Mouse (Mus musculus): ENCODE results near the gene Myrip. TPM values are rescaled to one million over a fixed set of nuclear protein-coding genes. Genes with fewer than 3 reads are reported as not detected.

The Myrip gene
- polyA plus RNA-seq, 1 experiment, result 1.3 TPM

DNA sequence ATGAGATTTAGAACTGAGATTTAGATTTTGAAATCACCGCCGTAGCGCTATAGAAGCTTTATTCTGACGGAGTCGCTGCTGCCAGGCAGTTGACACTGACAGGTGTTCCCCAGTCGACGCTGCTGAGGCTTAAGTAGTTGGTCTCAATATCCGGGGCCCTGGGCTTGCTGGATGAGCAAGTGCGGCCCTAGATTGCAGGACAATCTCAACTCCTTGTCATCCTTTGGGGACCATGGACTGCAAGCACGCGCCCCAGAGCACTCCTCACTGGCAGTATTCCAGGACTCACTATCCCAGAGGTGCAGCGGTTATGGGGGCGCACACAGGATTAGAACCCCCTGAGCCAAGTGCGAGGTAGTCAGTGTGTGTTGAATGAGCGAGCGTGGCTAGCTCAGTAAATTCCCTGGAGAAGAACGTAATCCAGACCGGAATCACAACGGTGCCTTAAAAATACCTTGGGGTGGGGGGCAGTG lies 1.7 kb downstream of the Myrip start:
- Histone ChIP-seq H3K4me3 (ENCODE audit: insufficient read depth, low read depth, low read length) (no peak overlapping the region), H3K36me3 (ENCODE audit: control insufficient read depth, insufficient read depth, low read length) (no peaks in the 10 kb centered on the region), H3K4me1 (ENCODE audit: control insufficient read depth, insufficient read depth, low read length) (no peaks in the 10 kb centered on the region), H3K27me3 (replicated peaks; ENCODE audit: control insufficient read depth, insufficient read depth, low read length) (no peaks in the 10 kb centered on the region; the same call in 1 of the 2 replicates), H3K27ac (ENCODE audit: insufficient read depth, low read depth, low read length) (no peak overlapping the region)
- WGBS, result 14% methylated on average over 19 of the region's 19 CpGs
- no peak for DNase-seq
- no peak for TF ChIP-seq CTCF (conservative IDR thresholded peaks at IDR 0.05; ENCODE audit: insufficient read depth, insufficient read length, low read depth, low read length)
- no peak for TF ChIP-seq POLR2A (IDR thresholded peaks at IDR 0.05; ENCODE audit: low read depth, low read length)

- WGBS, result 1% methylated on average over 102 of the region's 103 CpGs
- DNase-seq, result peak; percentile 45
- Histone ChIP-seq H3K27ac (ENCODE audit: insufficient read depth, low read depth, low read length) (no peak overlapping the region), H3K4me1 (ENCODE audit: control insufficient read depth, insufficient read depth, low read length) (no peaks in the 10 kb centered on the region), H3K36me3 (ENCODE audit: control insufficient read depth, insufficient read depth, low read length) (no peaks in the 10 kb centered on the region), H3K27me3 (replicated peaks; ENCODE audit: control insufficient read depth, insufficient read depth, low read length) (no peaks in the 10 kb centered on the region; the same call in 1 of the 2 replicates), H3K4me3 (ENCODE audit: insufficient read depth, low read depth, low read length) (peak overlapping the region; percentile 53)
- TF ChIP-seq POLR2A (IDR thresholded peaks at IDR 0.05; ENCODE audit: low read depth, low read length), result no peak
- TF ChIP-seq CTCF (conservative IDR thresholded peaks at IDR 0.05; ENCODE audit: insufficient read depth, insufficient read length, low read depth, low read length), result 0 out of 2 replicates have a peak, but pooled peaks have one; percentile 9
Observed at GRCm38 (mm10) chr9:120303453-120304299, 2.4 kb downstream of the Myrip start.

DNA sequence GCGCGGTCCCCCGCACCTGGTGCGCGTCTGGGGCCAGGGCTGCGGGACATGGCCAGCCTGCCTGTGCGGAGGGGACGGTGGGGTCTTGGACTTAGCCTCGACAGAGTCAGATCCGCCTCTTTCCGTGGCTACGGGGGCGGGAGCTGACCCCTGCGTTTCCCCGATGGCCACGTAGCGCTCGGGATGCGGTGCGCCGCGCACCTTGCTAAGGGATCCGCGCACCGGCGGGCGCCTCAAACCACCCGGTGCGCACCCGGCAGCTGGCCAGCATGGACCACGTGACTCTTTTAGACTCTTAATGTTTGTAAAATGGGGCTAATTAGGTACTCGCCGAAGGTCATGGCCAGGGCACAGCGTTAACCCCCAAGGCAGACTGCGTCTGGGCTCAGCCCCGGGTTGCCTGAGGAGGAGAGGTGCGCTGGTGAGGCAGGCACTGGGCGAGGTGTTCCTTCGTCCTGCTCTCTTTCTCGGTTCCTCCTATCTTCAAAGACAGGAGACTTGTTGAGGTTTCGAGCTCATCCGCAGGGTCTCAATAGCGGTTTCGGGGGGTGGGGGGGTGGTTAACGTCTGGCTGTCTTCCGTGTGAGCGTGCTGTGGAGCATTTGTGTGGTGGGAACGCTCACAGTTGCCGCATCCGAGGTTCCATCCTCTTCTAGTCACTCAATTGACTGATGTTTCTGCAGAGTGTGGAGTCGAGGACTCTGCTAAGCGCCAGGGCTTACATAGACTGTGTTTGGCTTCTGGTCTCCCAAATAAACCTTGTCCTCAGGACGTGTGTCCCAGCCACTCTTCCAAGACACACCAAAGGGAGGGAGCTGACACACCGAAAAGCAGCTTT lies 3.2 kb downstream of the Myrip start:
- no peak overlapping the region for H3K27ac ChIP-seq (ENCODE audit: insufficient read depth, low read depth, low read length)
- peak overlapping the region; percentile 53 for H3K4me3 ChIP-seq (ENCODE audit: insufficient read depth, low read depth, low read length)
- H3K4me1 ChIP-seq (ENCODE audit: control insufficient read depth, insufficient read depth, low read length), result no peaks in the 10 kb centered on the region
- no peaks in the 10 kb centered on the region for H3K36me3 ChIP-seq (ENCODE audit: control insufficient read depth, insufficient read depth, low read length)
- WGBS, result 2% methylated on average over 54 of the region's 54 CpGs
- H3K27me3 ChIP-seq (replicated peaks; ENCODE audit: control insufficient read depth, insufficient read depth, low read length), result no peaks in the 10 kb centered on the region; the same call in 1 of the 2 replicates
- no peak for TF ChIP-seq CTCF (conservative IDR thresholded peaks at IDR 0.05; ENCODE audit: insufficient read depth, insufficient read length, low read depth, low read length)
- no peak for TF ChIP-seq POLR2A (IDR thresholded peaks at IDR 0.05; ENCODE audit: low read depth, low read length)
- no peak for DNase-seq

GRCm38 (mm10) chr9:120315171-120315570 lies 13.9 kb downstream of the Myrip start:
- no peak overlapping the region for H3K4me3 ChIP-seq (ENCODE audit: insufficient read depth, low read depth, low read length)
- no peak overlapping the region for H3K27ac ChIP-seq (ENCODE audit: insufficient read depth, low read depth, low read length)
- no peaks in the 10 kb centered on the region for H3K4me1 ChIP-seq (ENCODE audit: control insufficient read depth, insufficient read depth, low read length)
- no peaks in the 10 kb centered on the region for H3K27me3 ChIP-seq (replicated peaks; ENCODE audit: control insufficient read depth, insufficient read depth, low read length)
- WGBS, result 40% methylated on average over 3 of the region's 3 CpGs
- DNase-seq, result no peak
- H3K36me3 ChIP-seq (ENCODE audit: control insufficient read depth, insufficient read depth, low read length), result no peaks in the 10 kb centered on the region
- no peak for TF ChIP-seq POLR2A (IDR thresholded peaks at IDR 0.05; ENCODE audit: low read depth, low read length)
- TF ChIP-seq CTCF (conservative IDR thresholded peaks at IDR 0.05; ENCODE audit: insufficient read depth, insufficient read length, low read depth, low read length), result no peak

- H3K4me1 ChIP-seq (ENCODE audit: control insufficient read depth, insufficient read depth, low read length), result no peaks in the 10 kb centered on the region
- H3K27me3 ChIP-seq (replicated peaks; ENCODE audit: control insufficient read depth, insufficient read depth, low read length), result no peaks in the 10 kb centered on the region
- no peak for DNase-seq
- H3K27ac ChIP-seq (ENCODE audit: insufficient read depth, low read depth, low read length), result no peak overlapping the region
- H3K4me3 ChIP-seq (ENCODE audit: insufficient read depth, low read depth, low read length), result no peak overlapping the region
- TF ChIP-seq CTCF (conservative IDR thresholded peaks at IDR 0.05; ENCODE audit: insufficient read depth, insufficient read length, low read depth, low read length) (no peak), POLR2A (IDR thresholded peaks at IDR 0.05; ENCODE audit: low read depth, low read length) (no peak)
- WGBS, result 85% methylated on average over 9 of the region's 9 CpGs
- H3K36me3 ChIP-seq (ENCODE audit: control insufficient read depth, insufficient read depth, low read length), result no peaks in the 10 kb centered on the region
Observed at GRCm38 (mm10) chr9:120319099-120319498, 17.8 kb downstream of the Myrip start.

GRCm38 (mm10) chr9:120320573-120320972 lies 19.3 kb downstream of the Myrip start:
- Histone ChIP-seq H3K4me3 (ENCODE audit: insufficient read depth, low read depth, low read length) (no peak overlapping the region), H3K27ac (ENCODE audit: insufficient read depth, low read depth, low read length) (no peak overlapping the region), H3K4me1 (ENCODE audit: control insufficient read depth, insufficient read depth, low read length) (no peaks in the 10 kb centered on the region), H3K27me3 (replicated peaks; ENCODE audit: control insufficient read depth, insufficient read depth, low read length) (no peaks in the 10 kb centered on the region), H3K36me3 (ENCODE audit: control insufficient read depth, insufficient read depth, low read length) (no peaks in the 10 kb centered on the region)
- DNase-seq, result no peak
- no peak for TF ChIP-seq POLR2A (IDR thresholded peaks at IDR 0.05; ENCODE audit: low read depth, low read length)
- TF ChIP-seq CTCF (conservative IDR thresholded peaks at IDR 0.05; ENCODE audit: insufficient read depth, insufficient read length, low read depth, low read length), result no peak
- WGBS, result 93% methylated on average over 2 of the region's 2 CpGs
